Mouse (Mus musculus): Measurements from ENCODE around the gene Eya4.

The Eya4 gene

DNA sequence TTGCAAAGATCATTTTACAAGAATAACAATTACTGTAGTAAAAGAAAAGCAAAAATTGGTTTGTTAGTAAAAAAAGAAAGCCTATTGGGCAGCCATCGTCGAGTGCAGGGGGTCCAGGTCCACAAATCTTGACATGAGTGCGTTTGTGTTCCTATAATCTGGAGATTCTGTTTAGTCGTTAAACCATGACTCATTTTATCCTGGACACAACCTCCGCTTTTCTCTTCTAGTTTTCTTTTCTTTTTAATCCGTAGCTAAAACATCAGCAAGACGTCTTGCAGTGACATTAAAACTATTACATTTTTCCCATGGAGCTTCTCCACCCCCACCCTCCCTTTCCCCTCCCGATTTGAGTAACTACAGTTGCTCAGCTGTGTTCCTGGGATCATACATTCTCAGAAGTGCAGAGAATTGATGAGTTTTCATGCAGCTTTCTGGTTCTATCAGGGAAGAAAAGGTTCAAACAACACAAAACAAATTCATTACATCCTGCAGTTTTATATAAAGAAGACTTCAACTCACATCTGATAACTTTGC, 297.1 kb downstream of the Eya4 start:
- no peak for DNase-seq

Measured in heart, adult 11 months (tissue).